Mouse (Mus musculus): ENCODE data around the gene Urb2.
"Not testable (repeated sequence)": the region's sequence is repeated elsewhere in the genome, so short reads cannot be mapped to it uniquely, and the experiment has no call there.

Gene Urb2

GRCm38 (mm10) chr8:124021237-124022227 lies at the start of gene Urb2, which contains the start of gene Taf5l:
Urb2 (plus strand) TSS chr8:124021508.
Taf5l (minus strand) TSS chr8:124021397.
- peak; percentile 94 for DNase-seq (ENCODE audit: low spot score)

GRCm38 (mm10) chr8:123973495-123973894 lies 47.8 kb upstream of the Urb2 start:
- no peak for DNase-seq (ENCODE audit: low spot score)

- DNase-seq (ENCODE audit: low spot score): no peak
Observed at GRCm38 (mm10) chr8:123977499-123977898, 43.8 kb upstream of the Urb2 start.

GRCm38 (mm10) chr8:123978166-123978838 lies 43.0 kb upstream of the Urb2 start:
- no peak for DNase-seq (ENCODE audit: low spot score)

- DNase-seq (ENCODE audit: low spot score): no peak
Observed at GRCm38 (mm10) chr8:123978926-123979325, 42.4 kb upstream of the Urb2 start.

- no peak for DNase-seq (ENCODE audit: low spot score)
Observed at GRCm38 (mm10) chr8:123980239-123980638, 41.1 kb upstream of the Urb2 start.

GRCm38 (mm10) chr8:123981674-123982073 lies 39.6 kb upstream of the Urb2 start:
- peak; percentile 21 for DNase-seq (ENCODE audit: low spot score)

- peak; percentile 24 for DNase-seq (ENCODE audit: low spot score)
Observed at GRCm38 (mm10) chr8:123982291-123982793, 39.0 kb upstream of the Urb2 start.

- DNase-seq (ENCODE audit: low spot score): peak; percentile 91
Observed at GRCm38 (mm10) chr8:123982826-123983400, 38.4 kb upstream of the Urb2 start, which contains the start of gene Abcb10. Abcb10 (minus strand) TSS chr8:123983122.

GRCm38 (mm10) chr8:123988605-123989038 lies 32.7 kb upstream of the Urb2 start:
- DNase-seq (ENCODE audit: low spot score): no peak

GRCm38 (mm10) chr8:123989128-123989527 lies 32.2 kb upstream of the Urb2 start:
- no peak for DNase-seq (ENCODE audit: low spot score)

- no peak for DNase-seq (ENCODE audit: low spot score)
Observed at GRCm38 (mm10) chr8:123990277-123991049, 30.8 kb upstream of the Urb2 start.

- DNase-seq (ENCODE audit: low spot score): no peak
Observed at GRCm38 (mm10) chr8:123992587-123992986, 28.7 kb upstream of the Urb2 start.

GRCm38 (mm10) chr8:123993597-123993996 lies 27.7 kb upstream of the Urb2 start:
- DNase-seq (ENCODE audit: low spot score): no peak

- DNase-seq (ENCODE audit: low spot score): no peak
Observed at GRCm38 (mm10) chr8:123993997-123994396, 27.3 kb upstream of the Urb2 start.

- no peak for DNase-seq (ENCODE audit: low spot score)
Observed at GRCm38 (mm10) chr8:123999568-123999967, 21.7 kb upstream of the Urb2 start.

GRCm38 (mm10) chr8:124002546-124003108 lies 18.7 kb upstream of the Urb2 start:
- no peak for DNase-seq (ENCODE audit: low spot score)

GRCm38 (mm10) chr8:124007829-124008228 lies 13.5 kb upstream of the Urb2 start:
- DNase-seq (ENCODE audit: low spot score): no peak

GRCm38 (mm10) chr8:124011580-124011979 lies 9.7 kb upstream of the Urb2 start:
- DNase-seq (ENCODE audit: low spot score): no peak

- DNase-seq (ENCODE audit: low spot score): no peak
Observed at GRCm38 (mm10) chr8:124011989-124012586, 9.2 kb upstream of the Urb2 start.

GRCm38 (mm10) chr8:124014299-124014698 lies 7.0 kb upstream of the Urb2 start:
- not testable (repeated sequence) for DNase-seq (ENCODE audit: low spot score)
